Mouse (Mus musculus) gastrocnemius, postnatal 14 days (tissue): Measurements from ENCODE around the gene Gm20388. TPM values are rescaled to one million over a fixed set of nuclear protein-coding genes. Genes with fewer than 3 reads are reported as not detected.
"Not testable (repeated sequence)": the region's sequence is repeated elsewhere in the genome, so short reads cannot be mapped to it uniquely, and the experiment has no call there.

ENCODE experiments used
- DNase-seq: peaks from one replicate; pipeline ENCODE4 v3.0.0; 2021; ENCODE audit warnings: mixed read lengths
- intact Hi-C: fragments of 180-260 bp; cut with DNase I; formaldehyde crosslinking; loops from one replicate; pipeline ENCODE4 v1.15.1; 2025; ENCODE audit warnings: low total_unique reads
- total RNA-seq, 2 experiments: library from RNA; stranded (reverse); gene quantifications; 2 replicates each; pipeline ENCODE4 v1.2.3; 2021

The Gm20388 gene
- total RNA-seq, 2 experiments from 2014 or later: 5.6 to 6.0 TPM

DNA sequence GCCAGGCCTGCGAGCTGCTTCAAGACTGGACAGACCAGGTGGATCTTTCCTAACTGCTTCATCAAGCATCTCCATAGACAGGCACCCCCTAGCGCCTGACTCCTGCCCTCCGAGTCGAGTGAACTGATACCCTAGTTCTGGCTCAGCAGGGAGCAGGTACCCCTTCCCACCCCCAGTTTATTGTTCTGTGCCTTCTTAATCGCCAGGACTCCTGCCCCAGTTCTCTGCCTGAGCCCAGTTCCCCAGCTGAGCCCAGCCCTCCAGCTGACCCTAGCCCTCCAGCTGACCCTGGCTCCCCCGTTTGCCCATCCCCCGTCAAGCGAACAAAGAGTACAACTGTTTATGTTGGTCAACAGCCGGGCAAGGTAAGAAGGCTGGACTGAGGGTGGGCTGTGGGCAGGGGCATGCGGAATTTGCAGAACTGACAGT, 2658.3 kb downstream of the Gm20388 start:
- intact Hi-C loops: no loop called here
- no peak for DNase-seq

DNA sequence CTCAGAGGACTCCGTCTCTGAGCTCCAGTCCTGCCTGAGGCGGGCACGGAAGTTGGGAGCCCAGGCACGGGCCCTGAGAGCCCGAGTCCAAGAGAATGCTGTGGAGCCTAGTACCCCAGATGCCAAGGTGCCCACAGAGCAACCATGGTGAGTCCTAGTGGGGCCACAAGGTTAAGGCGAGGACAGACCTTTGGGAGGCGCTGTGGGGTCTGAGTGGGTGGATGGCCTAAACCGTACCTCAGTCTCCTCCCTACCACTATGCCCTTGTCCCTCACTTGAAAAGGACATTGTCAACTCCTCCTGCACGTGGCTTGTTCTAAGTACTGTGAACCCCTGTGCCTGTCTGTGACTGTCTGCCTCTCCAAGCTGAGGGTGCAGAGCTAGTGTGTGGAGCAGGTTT, 2658.7 kb downstream of the Gm20388 start:
- DNase-seq: no peak
- intact Hi-C loops: no loop called here

GRCm38 (mm10) chr8:122569996-122570395, 2659.4 kb downstream of the Gm20388 start:
- intact Hi-C loops: no loop called here
- no peak for DNase-seq

- DNase-seq: no peak
- intact Hi-C loops: no loop called here
Observed at GRCm38 (mm10) chr8:122571153-122571552, 2660.5 kb downstream of the Gm20388 start.

GRCm38 (mm10) chr8:122571750-122572267, 2661.2 kb downstream of the Gm20388 start:
- no peak for DNase-seq
- intact Hi-C loops: no loop called here

- intact Hi-C loops: no loop called here
- DNase-seq: no peak
Observed at GRCm38 (mm10) chr8:122572751-122573150, 2662.1 kb downstream of the Gm20388 start.

GRCm38 (mm10) chr8:122573176-122573575, 2662.5 kb downstream of the Gm20388 start:
- intact Hi-C loops: not testable (repeated sequence)

GRCm38 (mm10) chr8:122573577-122573976, 2662.9 kb downstream of the Gm20388 start:
- no peak for DNase-seq
- intact Hi-C loops: no loop called here

More at GRCm38 (mm10) chr8:122573176-122573575, 2662.5 kb downstream of the Gm20388 start:
- DNase-seq: not testable (repeated sequence)

GRCm38 (mm10) chr8:122574264-122574663, 2663.6 kb downstream of the Gm20388 start:
- intact Hi-C loops: no loop called here

GRCm38 (mm10) chr8:122574667-122575251, 2664.1 kb downstream of the Gm20388 start:
- intact Hi-C loops: no loop called here
- DNase-seq: no peak

More at GRCm38 (mm10) chr8:122574264-122574663, 2663.6 kb downstream of the Gm20388 start:
- DNase-seq: no peak

DNA sequence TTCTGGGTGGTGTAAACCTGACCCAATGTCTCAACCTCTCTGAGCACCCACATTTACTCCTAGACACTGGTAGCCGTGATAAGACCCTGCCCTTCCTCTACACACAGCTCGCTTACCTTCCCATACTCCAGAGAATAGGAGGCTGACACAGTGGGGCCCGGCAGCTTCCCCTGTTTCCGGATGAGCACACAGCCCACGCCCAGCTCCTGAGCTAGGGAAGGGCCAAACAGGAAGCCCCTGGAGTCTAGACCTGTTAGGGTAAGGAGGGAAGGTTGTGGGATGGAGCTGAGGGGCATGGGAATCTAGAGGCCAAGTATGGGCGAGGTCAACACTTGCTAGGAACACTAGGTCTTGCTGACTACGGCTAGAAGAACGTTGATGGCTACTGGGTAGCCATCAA, 2664.6 kb downstream of the Gm20388 start:
- no peak for DNase-seq
- intact Hi-C loops: no loop called here

DNA sequence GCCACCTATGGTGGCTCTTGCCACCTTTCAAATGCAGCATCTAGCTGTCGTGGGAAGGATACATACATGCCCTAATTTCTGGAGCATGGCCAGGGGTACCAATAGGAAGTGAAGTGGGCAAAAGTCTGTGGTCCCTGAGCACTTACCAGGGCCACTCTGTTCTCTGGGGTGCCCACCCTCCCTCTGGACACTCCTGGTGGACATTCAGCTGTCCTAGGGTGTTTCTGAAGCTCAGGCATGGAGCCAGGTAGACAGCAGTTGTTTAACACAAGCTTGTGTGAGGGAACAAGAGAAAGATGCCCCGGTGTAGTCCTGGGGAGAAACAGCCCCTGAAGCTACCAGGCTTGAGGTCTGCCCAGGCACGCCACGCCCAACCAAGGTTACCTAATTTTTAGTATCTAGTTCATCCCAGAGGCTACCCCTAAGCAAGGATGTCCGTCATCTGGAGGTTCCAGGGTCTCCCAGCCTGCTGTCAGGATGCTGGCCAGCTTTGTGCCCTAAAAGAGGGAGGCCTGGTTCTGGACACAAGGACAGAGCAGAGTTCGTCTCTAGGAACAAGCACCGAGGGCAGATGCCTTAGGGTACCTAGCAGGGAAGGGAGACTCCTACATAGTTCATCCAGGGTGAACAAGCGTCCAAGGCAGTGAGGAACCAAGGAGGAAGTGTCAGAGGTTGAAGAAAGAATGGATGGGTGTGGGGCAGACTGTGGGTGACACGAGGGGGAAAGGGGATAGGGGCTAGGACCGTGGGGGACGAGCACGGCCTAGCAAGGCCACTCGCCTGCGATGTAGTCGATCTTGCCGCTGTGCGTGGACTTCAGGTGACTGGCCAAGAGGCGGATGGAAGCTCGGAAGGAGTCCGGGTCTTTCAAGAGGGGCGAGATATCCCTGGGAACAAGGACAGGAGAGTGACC, 2665.3 kb downstream of the Gm20388 start:
- intact Hi-C loops: no loop called here

GRCm38 (mm10) chr8:122576648-122577022, 2666.0 kb downstream of the Gm20388 start, which contains the start of gene Aprt:
Gene Aprt, minus strand, starts transcription at chr8:122576909.
- peak; percentile 92 for DNase-seq
- intact Hi-C loops: no loop called here

More for the DNA sequence above, 2665.3 kb downstream of the Gm20388 start:
- DNase-seq: no peak

DNA sequence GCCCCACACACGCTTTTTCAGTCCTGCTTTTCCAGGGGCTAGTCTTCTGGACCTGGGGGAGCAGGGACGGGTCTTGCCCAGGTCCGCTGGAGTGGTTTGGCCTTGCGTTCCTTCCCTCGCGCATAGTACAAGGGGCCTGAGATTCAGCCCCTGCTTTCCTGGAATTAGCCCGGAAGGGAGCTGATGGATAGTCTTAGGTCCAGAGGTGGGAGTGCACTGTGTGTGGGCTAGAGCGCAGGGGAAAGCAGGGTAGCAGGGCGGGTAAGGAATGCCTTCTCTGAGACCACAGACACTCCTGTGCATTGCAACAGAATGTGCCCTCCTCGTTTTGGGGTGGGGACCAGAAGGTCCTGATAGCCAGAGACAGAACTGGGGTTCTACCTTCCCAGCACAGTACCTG, 2666.5 kb downstream of the Gm20388 start:
- intact Hi-C loops: no loop called here
- DNase-seq: no peak

GRCm38 (mm10) chr8:122579196-122579595, 2668.6 kb downstream of the Gm20388 start:
- no peak for DNase-seq
- intact Hi-C loops: no loop called here

DNA sequence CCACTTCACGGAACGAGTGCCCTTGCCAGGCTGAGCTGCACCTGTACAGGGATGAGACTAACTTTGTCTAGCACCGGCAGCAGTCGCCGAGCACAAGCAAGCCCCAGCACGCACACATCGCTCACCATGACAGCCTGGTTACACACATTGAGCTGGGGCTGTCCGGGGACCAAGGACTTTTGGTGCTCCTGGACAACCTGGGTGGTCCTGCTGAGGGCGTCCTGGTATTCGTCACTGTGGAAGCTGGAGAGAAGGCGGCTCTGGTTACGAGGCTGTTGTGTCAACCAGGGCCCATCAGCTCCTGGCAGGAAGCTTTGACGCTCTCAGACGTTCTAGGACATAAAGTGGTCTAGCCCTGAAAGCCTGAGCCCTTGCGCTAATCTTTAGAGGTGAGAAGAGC, 2670.3 kb downstream of the Gm20388 start:
- DNase-seq: no peak
- intact Hi-C loops: no loop called here

DNA sequence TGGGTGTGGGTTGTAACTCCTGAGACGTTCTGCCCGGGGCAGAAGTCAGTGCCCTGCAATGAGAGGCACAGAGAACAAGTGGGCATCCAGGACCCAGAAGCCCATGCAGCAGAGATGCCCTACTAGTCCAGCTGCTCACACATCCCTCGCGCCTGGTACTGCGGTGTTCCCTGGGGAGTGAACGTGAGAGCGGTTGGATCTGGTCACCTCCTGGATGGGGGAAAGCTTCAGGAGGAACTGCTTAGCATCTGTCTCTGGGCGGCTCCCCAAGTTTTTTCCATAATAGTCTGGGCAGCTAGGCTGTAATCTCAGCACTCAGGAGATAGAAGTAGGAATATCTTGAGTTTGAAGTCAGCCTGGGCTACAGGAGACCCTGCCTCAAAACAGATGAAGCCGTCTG, 2674.3 kb downstream of the Gm20388 start:
- no peak for DNase-seq
- intact Hi-C loops: no loop called here

GRCm38 (mm10) chr8:122585411-122585891, 2674.8 kb downstream of the Gm20388 start:
- no peak for DNase-seq
- intact Hi-C loops: no loop called here

DNA sequence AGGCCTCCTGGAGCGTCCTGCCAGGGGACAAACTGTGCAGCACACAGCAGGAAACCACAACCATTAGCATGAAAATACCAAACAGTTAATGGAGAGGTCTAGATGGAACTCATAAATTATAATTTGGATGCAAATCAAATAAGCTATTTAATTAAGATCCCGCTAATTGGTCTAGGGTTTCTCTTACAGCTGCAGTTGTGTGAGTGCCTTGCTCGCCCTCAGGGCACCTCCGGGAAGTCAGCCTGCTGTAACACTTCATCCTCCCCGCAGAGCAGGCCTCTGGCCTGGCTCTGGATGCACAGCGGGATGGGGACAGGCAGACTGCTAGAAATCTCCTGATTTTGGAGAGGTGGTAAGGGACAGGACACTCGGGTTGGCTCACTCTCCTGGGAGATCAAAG, 2675.5 kb downstream of the Gm20388 start:
- intact Hi-C loops: no loop called here
- DNase-seq: no peak

DNA sequence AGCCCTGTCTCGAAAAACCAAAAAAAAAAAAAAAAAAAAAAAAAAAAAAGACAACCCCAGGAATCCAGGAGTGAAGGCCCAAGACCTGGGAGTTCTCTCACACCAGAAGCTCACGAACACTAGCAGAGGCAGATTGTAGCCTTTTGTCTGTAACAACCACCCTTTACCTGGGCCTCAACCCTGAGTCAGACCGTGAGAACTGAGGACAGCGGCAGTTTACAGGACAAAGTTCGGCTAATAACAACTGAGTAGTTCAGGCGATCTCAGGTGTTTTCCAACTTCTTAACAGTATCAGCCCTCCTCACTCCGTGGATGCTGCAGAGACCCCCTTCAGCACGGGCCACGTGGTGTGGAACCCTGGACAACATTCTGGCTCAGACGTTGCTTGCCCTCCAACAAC, 2676.1 kb downstream of the Gm20388 start:
- intact Hi-C loops: no loop called here
- DNase-seq: no peak
